Mouse (Mus musculus): ENCODE results near the gene Gna12. TPM values are rescaled to one million over a fixed set of nuclear protein-coding genes. Genes with fewer than 3 reads are reported as not detected.

Gna12 gene
- polyA plus RNA-seq, 1 experiment from 2014 or later: 65.0 TPM

DNA sequence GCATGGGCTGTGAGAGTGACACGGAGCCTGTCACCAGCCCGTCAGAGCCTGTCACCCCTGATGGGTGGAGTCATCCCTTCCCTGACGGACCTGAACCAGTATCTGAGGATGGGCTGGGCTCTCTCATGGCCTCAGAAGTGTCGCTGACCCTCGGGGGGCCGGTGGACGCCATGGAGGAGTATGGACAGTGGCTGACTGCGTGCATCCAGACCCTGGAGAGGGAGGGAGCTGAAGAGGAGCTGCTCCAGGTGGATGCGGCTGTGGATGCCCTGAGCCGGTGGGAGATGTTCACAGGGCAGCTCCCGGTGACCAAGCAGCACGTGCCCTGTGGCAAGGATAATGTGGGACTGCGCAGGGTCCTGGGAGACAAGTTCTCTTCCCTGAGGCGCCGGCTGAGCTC lies 78.2 kb downstream of the Gna12 start:
- no peak overlapping the region for H3K9ac ChIP-seq (ENCODE audit: low read length)
- ATAC-seq (ENCODE audit: insufficient read depth, low FRiP score, low TSS enrichment) (no peak), DNase-seq (ENCODE audit: low spot score) (no peak)
- 92% methylated on average over 15 of the region's 15 CpGs for WGBS
- no peaks in the 10 kb centered on the region for H3K27me3 ChIP-seq (ENCODE audit: control insufficient read depth, insufficient read depth, low read length)
- peaks cover 4% of the 10 kb centered on the region for H3K9me3 ChIP-seq (ENCODE audit: control insufficient read depth, low read length)
- no peak overlapping the region for H3K4me3 ChIP-seq (ENCODE audit: low read depth, low read length)
- no peaks in the 10 kb centered on the region for H3K4me1 ChIP-seq (ENCODE audit: control insufficient read depth, insufficient read depth, low read length)
- no peak overlapping the region for H3K4me2 ChIP-seq (ENCODE audit: low read depth)
- H3K36me3 ChIP-seq (ENCODE audit: control insufficient read depth, insufficient read depth, low read length): no peaks in the 10 kb centered on the region
- H3K27ac ChIP-seq (ENCODE audit: low read depth, low read length): no peak overlapping the region

- no peak overlapping the region for H3K4me2 ChIP-seq (ENCODE audit: low read depth)
- H3K27me3 ChIP-seq (ENCODE audit: control insufficient read depth, insufficient read depth, low read length): no peaks in the 10 kb centered on the region
- H3K27ac ChIP-seq (ENCODE audit: low read depth, low read length): no peak overlapping the region
- DNase-seq (ENCODE audit: low spot score) (no peak), ATAC-seq (ENCODE audit: insufficient read depth, low FRiP score, low TSS enrichment) (no peak)
- 7% methylated on average over 1 of the region's 2 CpGs for WGBS
- H3K4me1 ChIP-seq (ENCODE audit: control insufficient read depth, insufficient read depth, low read length): no peaks in the 10 kb centered on the region
- no peak overlapping the region for H3K9ac ChIP-seq (ENCODE audit: low read length)
- no peaks in the 10 kb centered on the region for H3K36me3 ChIP-seq (ENCODE audit: control insufficient read depth, insufficient read depth, low read length)
- H3K9me3 ChIP-seq (ENCODE audit: control insufficient read depth, low read length): peaks cover 4% of the 10 kb centered on the region
- H3K4me3 ChIP-seq (ENCODE audit: low read depth, low read length): no peak overlapping the region
Measured at GRCm38 (mm10) chr5:140750925-140751324, 79.3 kb downstream of the Gna12 start.

GRCm38 (mm10) chr5:140749062-140749875 lies 81.0 kb downstream of the Gna12 start:
- ATAC-seq (ENCODE audit: insufficient read depth, low FRiP score, low TSS enrichment) (peak; percentile 76), DNase-seq (ENCODE audit: low spot score) (peak; percentile 81)
- Histone ChIP-seq H3K4me1 (ENCODE audit: control insufficient read depth, insufficient read depth, low read length) (no peaks in the 10 kb centered on the region), H3K36me3 (ENCODE audit: control insufficient read depth, insufficient read depth, low read length) (no peaks in the 10 kb centered on the region), H3K9ac (ENCODE audit: low read length) (peak overlapping the region; percentile 50), H3K27me3 (ENCODE audit: control insufficient read depth, insufficient read depth, low read length) (no peaks in the 10 kb centered on the region), H3K4me2 (ENCODE audit: low read depth) (peak overlapping the region; percentile 26), H3K4me3 (ENCODE audit: low read depth, low read length) (peak overlapping the region; percentile 1; the same call in 1 of the 2 replicates), H3K27ac (ENCODE audit: low read depth, low read length) (0 out of 2 replicates have a peak overlapping the region, but pooled peaks have one; percentile 4), H3K9me3 (ENCODE audit: control insufficient read depth, low read length) (peaks cover 4% of the 10 kb centered on the region)
- 22% methylated on average over 12 of the region's 12 CpGs for WGBS

GRCm38 (mm10) chr5:140748425-140748824 lies 81.8 kb downstream of the Gna12 start:
- H3K4me2 ChIP-seq (ENCODE audit: low read depth): no peak overlapping the region
- DNase-seq (ENCODE audit: low spot score): no peak
- no peak overlapping the region for H3K9ac ChIP-seq (ENCODE audit: low read length)
- whole genome bisulfite sequencing: 86% methylated on average over 10 of the region's 10 CpGs
- no peaks in the 10 kb centered on the region for H3K36me3 ChIP-seq (ENCODE audit: control insufficient read depth, insufficient read depth, low read length)
- H3K27me3 ChIP-seq (ENCODE audit: control insufficient read depth, insufficient read depth, low read length): no peaks in the 10 kb centered on the region
- no peak overlapping the region for H3K27ac ChIP-seq (ENCODE audit: low read depth, low read length)
- no peak for ATAC-seq (ENCODE audit: insufficient read depth, low FRiP score, low TSS enrichment)
- H3K4me3 ChIP-seq (ENCODE audit: low read depth, low read length): no peak overlapping the region
- no peaks in the 10 kb centered on the region for H3K4me1 ChIP-seq (ENCODE audit: control insufficient read depth, insufficient read depth, low read length)
- H3K9me3 ChIP-seq (ENCODE audit: control insufficient read depth, low read length): peaks cover 4% of the 10 kb centered on the region

DNA sequence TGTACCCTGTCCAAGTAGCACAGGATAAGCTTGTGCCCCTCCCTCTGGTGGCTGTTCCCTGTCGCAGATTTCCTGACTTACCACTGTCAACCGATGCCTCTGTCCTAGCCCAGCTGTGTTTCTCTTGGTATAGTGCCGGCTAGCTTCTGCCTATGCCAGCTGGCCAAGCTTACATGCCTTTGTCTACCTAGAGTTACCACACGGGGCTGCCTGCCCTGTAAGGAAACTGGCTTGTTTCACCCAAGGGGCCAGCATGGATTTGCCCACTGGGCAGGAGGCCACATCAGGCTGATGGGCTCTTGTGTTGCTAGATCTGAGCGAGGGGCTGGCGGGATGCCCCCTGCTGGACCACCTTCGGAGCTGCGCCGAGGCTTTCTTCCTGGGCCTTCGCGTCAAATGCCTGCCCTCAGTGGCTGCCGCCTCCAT lies 86.5 kb downstream of the Gna12 start:
- Histone ChIP-seq H3K4me3 (ENCODE audit: low read depth, low read length) (no peak overlapping the region), H3K4me2 (ENCODE audit: low read depth) (no peak overlapping the region), H3K9ac (ENCODE audit: low read length) (no peak overlapping the region), H3K4me1 (ENCODE audit: control insufficient read depth, insufficient read depth, low read length) (no peaks in the 10 kb centered on the region), H3K9me3 (ENCODE audit: control insufficient read depth, low read length) (no peaks in the 10 kb centered on the region), H3K27me3 (ENCODE audit: control insufficient read depth, insufficient read depth, low read length) (no peaks in the 10 kb centered on the region), H3K36me3 (ENCODE audit: control insufficient read depth, insufficient read depth, low read length) (no peaks in the 10 kb centered on the region), H3K27ac (ENCODE audit: low read depth, low read length) (no peak overlapping the region)
- ATAC-seq (ENCODE audit: insufficient read depth, low FRiP score, low TSS enrichment) (no peak), DNase-seq (ENCODE audit: low spot score) (no peak)
- 34% methylated on average over 12 of the region's 12 CpGs for WGBS

DNA sequence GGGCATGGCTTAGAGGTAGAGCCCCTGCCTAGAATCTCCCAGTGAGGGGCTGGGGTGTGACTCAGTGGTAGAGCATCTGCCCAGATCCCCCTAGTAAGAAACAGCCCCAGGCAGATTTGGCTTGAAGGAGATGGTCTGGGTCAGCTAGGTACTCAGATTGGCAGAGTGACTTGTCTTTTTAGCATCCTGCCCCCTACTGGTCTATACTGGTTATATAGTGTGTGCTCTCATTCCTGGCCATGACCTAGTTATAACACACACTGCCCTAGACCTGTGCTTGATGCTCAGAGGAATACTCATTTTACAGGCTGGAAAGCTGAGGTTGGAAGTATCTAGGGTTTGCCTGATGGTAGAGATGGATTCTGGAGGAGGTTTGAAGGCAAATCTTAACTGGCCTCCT lies 88.4 kb downstream of the Gna12 start:
- Histone ChIP-seq H3K4me2 (ENCODE audit: low read depth) (no peak overlapping the region), H3K9ac (ENCODE audit: low read length) (no peak overlapping the region), H3K4me3 (ENCODE audit: low read depth, low read length) (no peak overlapping the region), H3K36me3 (ENCODE audit: control insufficient read depth, insufficient read depth, low read length) (no peaks in the 10 kb centered on the region), H3K4me1 (ENCODE audit: control insufficient read depth, insufficient read depth, low read length) (no peaks in the 10 kb centered on the region), H3K27me3 (ENCODE audit: control insufficient read depth, insufficient read depth, low read length) (peaks cover 2% of the 10 kb centered on the region; the same call in 1 of the 2 replicates), H3K9me3 (ENCODE audit: control insufficient read depth, low read length) (no peaks in the 10 kb centered on the region), H3K27ac (ENCODE audit: low read depth, low read length) (no peak overlapping the region)
- ATAC-seq (ENCODE audit: insufficient read depth, low FRiP score, low TSS enrichment) (no peak), DNase-seq (ENCODE audit: low spot score) (no peak)

GRCm38 (mm10) chr5:140741040-140741439 lies 89.2 kb downstream of the Gna12 start:
- Histone ChIP-seq H3K4me2 (ENCODE audit: low read depth) (no peak overlapping the region), H3K9me3 (ENCODE audit: control insufficient read depth, low read length) (no peaks in the 10 kb centered on the region), H3K9ac (ENCODE audit: low read length) (no peak overlapping the region), H3K36me3 (ENCODE audit: control insufficient read depth, insufficient read depth, low read length) (no peaks in the 10 kb centered on the region), H3K4me3 (ENCODE audit: low read depth, low read length) (no peak overlapping the region), H3K4me1 (ENCODE audit: control insufficient read depth, insufficient read depth, low read length) (no peaks in the 10 kb centered on the region), H3K27me3 (ENCODE audit: control insufficient read depth, insufficient read depth, low read length) (peaks cover 6% of the 10 kb centered on the region), H3K27ac (ENCODE audit: low read depth, low read length) (no peak overlapping the region)
- ATAC-seq (ENCODE audit: insufficient read depth, low FRiP score, low TSS enrichment) (no peak), DNase-seq (ENCODE audit: low spot score) (no peak)
- WGBS: 73% methylated on average over 11 of the region's 11 CpGs

- ATAC-seq (ENCODE audit: insufficient read depth, low FRiP score, low TSS enrichment) (no peak), DNase-seq (ENCODE audit: low spot score) (no peak)
- Histone ChIP-seq H3K36me3 (ENCODE audit: control insufficient read depth, insufficient read depth, low read length) (no peaks in the 10 kb centered on the region), H3K27me3 (ENCODE audit: control insufficient read depth, insufficient read depth, low read length) (peaks cover 14% of the 10 kb centered on the region), H3K4me1 (ENCODE audit: control insufficient read depth, insufficient read depth, low read length) (0 out of 2 replicates have a peak, but pooled peaks cover 5% of the 10 kb centered on the region), H3K27ac (ENCODE audit: low read depth, low read length) (no peak overlapping the region), H3K9me3 (ENCODE audit: control insufficient read depth, low read length) (no peaks in the 10 kb centered on the region), H3K4me3 (ENCODE audit: low read depth, low read length) (no peak overlapping the region), H3K9ac (ENCODE audit: low read length) (no peak overlapping the region), H3K4me2 (ENCODE audit: low read depth) (no peak overlapping the region)
- 72% methylated on average over 12 of the region's 12 CpGs for WGBS
Measured at GRCm38 (mm10) chr5:140739813-140740212, 90.4 kb downstream of the Gna12 start.

DNA sequence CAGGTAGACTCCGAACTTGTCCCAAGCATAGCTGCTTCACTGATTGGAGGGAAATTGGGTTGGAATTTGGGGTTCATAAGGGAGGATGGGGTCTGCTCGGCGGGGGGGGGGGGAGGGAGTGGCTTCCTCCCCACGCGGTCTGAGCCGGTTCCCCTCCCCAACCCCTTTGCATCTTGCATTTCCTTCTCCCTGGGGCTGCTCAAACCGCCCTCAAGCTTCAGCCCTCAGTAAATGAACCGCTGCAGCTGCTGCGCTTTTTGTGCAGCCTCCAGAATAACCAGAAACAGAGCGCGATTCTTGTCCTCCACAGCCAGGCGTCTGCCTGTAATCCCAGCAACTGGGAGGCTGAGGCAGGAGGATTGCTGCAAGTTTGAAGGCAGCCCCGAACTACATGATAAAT lies 94.1 kb downstream of the Gna12 start:
- Histone ChIP-seq H3K4me3 (ENCODE audit: low read depth, low read length) (no peak overlapping the region), H3K4me1 (ENCODE audit: control insufficient read depth, insufficient read depth, low read length) (0 out of 2 replicates have a peak, but pooled peaks cover 5% of the 10 kb centered on the region), H3K9ac (ENCODE audit: low read length) (no peak overlapping the region), H3K27me3 (ENCODE audit: control insufficient read depth, insufficient read depth, low read length) (peaks cover 14% of the 10 kb centered on the region), H3K4me2 (ENCODE audit: low read depth) (no peak overlapping the region; the same call in 1 of the 2 replicates), H3K36me3 (ENCODE audit: control insufficient read depth, insufficient read depth, low read length) (no peaks in the 10 kb centered on the region), H3K9me3 (ENCODE audit: control insufficient read depth, low read length) (no peaks in the 10 kb centered on the region), H3K27ac (ENCODE audit: low read depth, low read length) (no peak overlapping the region)
- ATAC-seq (ENCODE audit: insufficient read depth, low FRiP score, low TSS enrichment) (no peak), DNase-seq (ENCODE audit: low spot score) (no peak)
- WGBS: 16% methylated on average over 12 of the region's 13 CpGs

All from neural tube, embryonic 11.5 days (tissue).